ENCODE assay signal across 29 mouse cellular contexts in genomic region chr2:91186208-91186607, GRCm38 (mm10). TPM values are rescaled to one million over a fixed set of nuclear protein-coding genes. Genes with fewer than 3 reads are reported as not detected.
"Had no signal": no experiment of that assay in that cellular context is flagged by ENCODE, and none has a peak within 500 bp of the region (broad histone marks: within the 10 kb centered on the region; RNA-seq: fewer than 3 reads in every experiment).

No protein-coding gene starts in this region.

- H3K4me3 ChIP-seq: left cerebral cortex, adult 2 months; limb, embryonic 10.5 days; limb, embryonic 12.5 days; limb, embryonic 13.5 days; limb, embryonic 15.5 days; liver, embryonic 12.5 days; liver, embryonic 13.5 days; liver, embryonic 15.5 days; lung, embryonic 15.5 days; midbrain, embryonic 10.5 days; midbrain, embryonic 12.5 days; midbrain, embryonic 13.5 days; midbrain, embryonic 15.5 days; myocyte had no signal

- H3K27me3 ChIP-seq: limb, embryonic 13.5 days; liver, embryonic 13.5 days; lung, embryonic 15.5 days; megakaryocyte, embryonic 14.5 days; midbrain, embryonic 12.5 days; midbrain, embryonic 13.5 days; midbrain, embryonic 15.5 days had no signal

- H3K27ac ChIP-seq: limb, embryonic 10.5 days; limb, embryonic 12.5 days; limb, embryonic 13.5 days; limb, embryonic 15.5 days; liver, embryonic 12.5 days; liver, embryonic 13.5 days; liver, embryonic 14.5 days; liver, embryonic 15.5 days; lung, embryonic 15.5 days; macrophage; midbrain, embryonic 10.5 days; midbrain, embryonic 12.5 days; midbrain, embryonic 13.5 days; midbrain, embryonic 15.5 days had no signal

- H3K9me3 ChIP-seq: limb, embryonic 10.5 days; limb, embryonic 12.5 days; limb, embryonic 13.5 days; limb, embryonic 15.5 days; liver, embryonic 12.5 days; liver, embryonic 13.5 days; liver, embryonic 15.5 days; lung, embryonic 15.5 days; megakaryocyte, embryonic 14.5 days; midbrain, embryonic 10.5 days; midbrain, embryonic 12.5 days; midbrain, embryonic 13.5 days; midbrain, embryonic 15.5 days had no signal

- H3K36me3 ChIP-seq: limb, embryonic 10.5 days; limb, embryonic 12.5 days; limb, embryonic 13.5 days; limb, embryonic 15.5 days; liver, embryonic 12.5 days; liver, embryonic 13.5 days; liver, embryonic 15.5 days; lung, embryonic 15.5 days; midbrain, embryonic 10.5 days; midbrain, embryonic 12.5 days; midbrain, embryonic 13.5 days; midbrain, embryonic 15.5 days had no signal

- H3K9ac ChIP-seq: limb, embryonic 12.5 days; limb, embryonic 13.5 days; limb, embryonic 15.5 days; liver, embryonic 12.5 days; liver, embryonic 13.5 days; liver, embryonic 14.5 days; liver, embryonic 15.5 days; liver, postnatal 0 days; lung, embryonic 14.5 days; lung, embryonic 15.5 days; midbrain, embryonic 12.5 days; midbrain, embryonic 13.5 days; midbrain, embryonic 15.5 days had no signal

- DNase-seq: left cerebral cortex, postnatal 4 days; liver; liver, embryonic 13.5 days; liver, postnatal 0 days; lung, adult 18-20 months; lung, adult 2 months; lung, embryonic 14.5 days; lung, postnatal 10 days; lung, postnatal 14 days; lung, postnatal 36 days; lung, postnatal 4 days; midbrain, embryonic 14.5 days had no signal

RNA-seq across cellular contexts. Expression of gene Nr1h3, which starts 16.4 kb away (rescaled TPM):
- total RNA-seq: megakaryocyte-erythroid progenitor cell, adult 5-6 weeks had no signal
